Mouse (Mus musculus): ENCODE data around the gene Fmo2. TPM values are rescaled to one million over a fixed set of nuclear protein-coding genes. Genes with fewer than 3 reads are reported as not detected.

Gene Fmo2
- polyA plus RNA-seq, 1 experiment from 2014 or later, result 0.39 TPM

DNA sequence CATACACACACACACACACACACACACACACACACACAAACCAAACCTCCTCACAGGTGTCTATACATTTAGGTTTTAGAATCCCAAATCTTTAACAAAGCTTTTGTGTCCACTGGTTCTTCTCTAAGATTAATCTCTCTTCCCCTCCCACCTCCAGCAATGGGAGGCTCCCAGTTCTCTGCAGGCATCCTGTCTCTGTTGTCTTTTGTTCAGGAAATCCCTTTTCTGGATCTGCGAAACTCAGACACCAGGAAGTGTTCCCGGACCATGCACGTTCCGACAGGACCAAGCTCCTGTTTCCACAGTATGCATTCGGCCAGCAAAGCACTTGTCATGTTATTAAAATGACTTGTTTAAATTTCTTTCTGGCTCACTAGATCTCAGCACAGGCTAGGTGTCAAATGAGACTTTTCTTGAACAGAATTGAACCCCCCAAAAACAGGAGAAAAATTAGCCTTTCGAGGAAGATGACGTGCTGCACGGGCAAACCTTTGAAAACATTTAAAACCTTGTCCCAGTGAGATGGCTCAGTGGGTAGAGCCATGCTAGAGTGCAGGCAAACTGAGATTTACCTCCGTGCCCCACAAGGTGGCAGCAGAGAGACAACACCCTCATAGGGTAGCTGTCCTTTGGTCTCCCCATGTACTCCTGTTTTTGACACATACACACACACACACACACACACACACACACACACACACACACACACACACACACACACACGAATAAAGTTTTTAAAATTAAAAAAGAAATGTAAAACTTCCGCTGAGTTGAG is 18.7 kb downstream of the Fmo2 start:
- 47% methylated on average over 11 of the region's 11 CpGs for WGBS (ENCODE audit: insufficient replicate concordance)

DNA sequence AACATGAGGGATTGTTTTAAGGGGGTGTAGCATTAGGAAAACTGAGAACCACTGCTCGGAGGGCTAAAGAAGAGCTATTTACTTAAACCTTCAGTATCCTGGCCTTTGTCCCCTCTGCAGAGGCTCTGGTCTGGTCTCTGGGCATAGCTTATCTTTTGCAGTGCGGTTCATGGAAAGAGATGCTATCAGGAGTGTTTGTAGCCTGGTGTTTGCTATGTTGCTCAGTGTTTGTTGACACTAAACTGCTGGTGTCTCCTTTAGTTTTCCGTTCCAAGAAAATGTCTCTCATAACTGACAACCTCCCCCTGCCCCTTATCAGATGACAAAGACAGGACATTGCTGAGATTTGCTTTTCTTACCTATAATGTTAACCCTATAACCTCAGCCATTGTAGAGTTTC is 23.4 kb downstream of the Fmo2 start:
- no peaks in the 10 kb centered on the region for H3K4me1 ChIP-seq (ENCODE audit: control insufficient read depth, insufficient read depth, low read length)
- no peaks in the 10 kb centered on the region for H3K36me3 ChIP-seq (ENCODE audit: control insufficient read depth, insufficient read depth, low read length)
- no peaks in the 10 kb centered on the region for H3K9me3 ChIP-seq (replicated peaks; ENCODE audit: control insufficient read depth, low read length)
- H3K4me2 ChIP-seq, result no peak overlapping the region
- no peak for ATAC-seq (replicated peaks; ENCODE audit: insufficient number of reproducible peaks, low FRiP score, low TSS enrichment)
- no peak overlapping the region for H3K4me3 ChIP-seq (ENCODE audit: low read depth, low read length)
- no peak overlapping the region for H3K27ac ChIP-seq (ENCODE audit: low read depth, low read length)
- WGBS (ENCODE audit: insufficient replicate concordance), result 38% methylated on average over 3 of the region's 3 CpGs
- H3K27me3 ChIP-seq (ENCODE audit: control insufficient read depth, insufficient read depth, low read length), result no peaks in the 10 kb centered on the region
- no peak overlapping the region for H3K9ac ChIP-seq (ENCODE audit: low read depth, low read length)

More for the DNA sequence above, 18.7 kb downstream of the Fmo2 start:
- Histone ChIP-seq H3K27me3 (ENCODE audit: control insufficient read depth, insufficient read depth, low read length) (no peaks in the 10 kb centered on the region), H3K4me1 (ENCODE audit: control insufficient read depth, insufficient read depth, low read length) (no peaks in the 10 kb centered on the region), H3K36me3 (ENCODE audit: control insufficient read depth, insufficient read depth, low read length) (no peaks in the 10 kb centered on the region), H3K9ac (ENCODE audit: low read depth, low read length) (no peak overlapping the region), H3K27ac (ENCODE audit: low read depth, low read length) (no peak overlapping the region), H3K9me3 (replicated peaks; ENCODE audit: control insufficient read depth, low read length) (no peaks in the 10 kb centered on the region), H3K4me2 (no peak overlapping the region), H3K4me3 (ENCODE audit: low read depth, low read length) (no peak overlapping the region)
- ATAC-seq (replicated peaks; ENCODE audit: insufficient number of reproducible peaks, low FRiP score, low TSS enrichment), result no peak

- no peak for ATAC-seq (replicated peaks; ENCODE audit: insufficient number of reproducible peaks, low FRiP score, low TSS enrichment)
- 34% methylated on average over 9 of the region's 9 CpGs for WGBS (ENCODE audit: insufficient replicate concordance)
- no peaks in the 10 kb centered on the region for H3K36me3 ChIP-seq (ENCODE audit: control insufficient read depth, insufficient read depth, low read length)
- no peak overlapping the region for H3K4me3 ChIP-seq (ENCODE audit: low read depth, low read length)
- no peaks in the 10 kb centered on the region for H3K27me3 ChIP-seq (ENCODE audit: control insufficient read depth, insufficient read depth, low read length)
- no peaks in the 10 kb centered on the region for H3K4me1 ChIP-seq (ENCODE audit: control insufficient read depth, insufficient read depth, low read length)
- H3K4me2 ChIP-seq, result no peak overlapping the region
- H3K27ac ChIP-seq (ENCODE audit: low read depth, low read length), result no peak overlapping the region
- no peak overlapping the region for H3K9ac ChIP-seq (ENCODE audit: low read depth, low read length)
- H3K9me3 ChIP-seq (replicated peaks; ENCODE audit: control insufficient read depth, low read length), result no peaks in the 10 kb centered on the region
These were observed 26.7 kb downstream of the Fmo2 start for GRCm38 (mm10) chr1:162871701-162872311.

- Histone ChIP-seq H3K4me3 (ENCODE audit: low read depth, low read length) (no peak overlapping the region), H3K36me3 (ENCODE audit: control insufficient read depth, insufficient read depth, low read length) (no peaks in the 10 kb centered on the region), H3K27ac (ENCODE audit: low read depth, low read length) (no peak overlapping the region), H3K9me3 (replicated peaks; ENCODE audit: control insufficient read depth, low read length) (no peaks in the 10 kb centered on the region), H3K27me3 (ENCODE audit: control insufficient read depth, insufficient read depth, low read length) (no peaks in the 10 kb centered on the region), H3K9ac (ENCODE audit: low read depth, low read length) (no peak overlapping the region), H3K4me1 (ENCODE audit: control insufficient read depth, insufficient read depth, low read length) (no peaks in the 10 kb centered on the region), H3K4me2 (no peak overlapping the region)
- ATAC-seq (replicated peaks; ENCODE audit: insufficient number of reproducible peaks, low FRiP score, low TSS enrichment), result no peak
- 72% methylated on average over 7 of the region's 7 CpGs for WGBS (ENCODE audit: insufficient replicate concordance)
These were observed 27.5 kb downstream of the Fmo2 start for GRCm38 (mm10) chr1:162870978-162871377.

DNA sequence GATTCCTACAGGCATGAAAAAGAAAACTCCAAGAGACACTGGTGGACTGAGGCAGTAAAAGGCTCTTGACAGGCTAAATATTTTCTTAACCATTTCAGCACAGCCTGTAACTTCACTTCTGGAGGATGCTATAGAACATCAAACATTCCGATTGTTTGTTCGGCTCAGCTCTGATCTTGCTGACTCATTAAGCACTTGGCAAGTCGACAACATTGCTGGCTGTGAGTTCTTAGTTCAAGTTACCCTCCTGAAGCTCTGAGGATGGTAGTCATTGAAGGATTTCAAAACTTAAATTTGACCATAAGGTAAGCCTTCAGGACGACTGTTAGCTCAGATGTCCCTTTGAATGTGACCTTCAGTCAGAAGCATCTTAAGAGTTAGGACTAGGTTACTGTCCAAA is 31.1 kb downstream of the Fmo2 start:
- H3K4me3 ChIP-seq (ENCODE audit: low read depth, low read length), result no peak overlapping the region
- no peaks in the 10 kb centered on the region for H3K36me3 ChIP-seq (ENCODE audit: control insufficient read depth, insufficient read depth, low read length)
- 71% methylated on average over 4 of the region's 4 CpGs for WGBS (ENCODE audit: insufficient replicate concordance)
- no peaks in the 10 kb centered on the region for H3K4me1 ChIP-seq (ENCODE audit: control insufficient read depth, insufficient read depth, low read length)
- H3K27ac ChIP-seq (ENCODE audit: low read depth, low read length), result no peak overlapping the region
- H3K4me2 ChIP-seq, result no peak overlapping the region
- no peak overlapping the region for H3K9ac ChIP-seq (ENCODE audit: low read depth, low read length)
- ATAC-seq (replicated peaks; ENCODE audit: insufficient number of reproducible peaks, low FRiP score, low TSS enrichment), result no peak
- H3K9me3 ChIP-seq (replicated peaks; ENCODE audit: control insufficient read depth, low read length), result no peaks in the 10 kb centered on the region
- H3K27me3 ChIP-seq (ENCODE audit: control insufficient read depth, insufficient read depth, low read length), result no peaks in the 10 kb centered on the region

GRCm38 (mm10) chr1:162866280-162866681 is 32.2 kb downstream of the Fmo2 start, which contains the start of gene Fmo1:
Fmo1 (minus strand) TSS chr1:162866610.
- 48% methylated on average over 7 of the region's 7 CpGs for WGBS (ENCODE audit: insufficient replicate concordance)
- Histone ChIP-seq H3K27me3 (ENCODE audit: control insufficient read depth, insufficient read depth, low read length) (no peaks in the 10 kb centered on the region), H3K27ac (ENCODE audit: low read depth, low read length) (no peak within 1 kb of the TSS), H3K4me3 (ENCODE audit: low read depth, low read length) (no peak within 1 kb of the TSS), H3K4me2 (no peak within 1 kb of the TSS), H3K36me3 (ENCODE audit: control insufficient read depth, insufficient read depth, low read length) (no peaks in the 10 kb centered on the region), H3K4me1 (ENCODE audit: control insufficient read depth, insufficient read depth, low read length) (no peaks in the 10 kb centered on the region), H3K9ac (ENCODE audit: low read depth, low read length) (no peak within 1 kb of the TSS), H3K9me3 (replicated peaks; ENCODE audit: control insufficient read depth, low read length) (no peaks in the 10 kb centered on the region)
- ATAC-seq (replicated peaks; ENCODE audit: insufficient number of reproducible peaks, low FRiP score, low TSS enrichment), result no peak

DNA sequence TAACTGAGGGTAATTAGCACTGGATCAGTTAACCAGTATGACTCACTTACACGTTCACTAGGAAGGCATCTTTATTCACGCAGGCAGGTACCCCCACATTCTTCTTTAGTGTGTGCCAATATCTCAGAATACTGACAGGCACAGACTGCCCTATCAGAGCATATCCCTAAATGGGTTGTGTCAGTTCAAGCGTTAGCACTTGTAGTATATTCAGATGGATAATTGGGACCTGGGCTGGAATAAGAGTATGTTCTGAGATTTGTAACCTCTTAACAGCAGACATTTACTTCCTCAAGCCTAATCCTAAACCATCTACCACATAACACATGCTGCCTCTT is 33.1 kb downstream of the Fmo2 start:
- 52% methylated on average over 3 of the region's 3 CpGs for WGBS (ENCODE audit: insufficient replicate concordance)
- H3K36me3 ChIP-seq (ENCODE audit: control insufficient read depth, insufficient read depth, low read length), result no peaks in the 10 kb centered on the region
- no peaks in the 10 kb centered on the region for H3K27me3 ChIP-seq (ENCODE audit: control insufficient read depth, insufficient read depth, low read length)
- H3K4me2 ChIP-seq, result no peak overlapping the region
- H3K9ac ChIP-seq (ENCODE audit: low read depth, low read length), result no peak overlapping the region
- no peaks in the 10 kb centered on the region for H3K4me1 ChIP-seq (ENCODE audit: control insufficient read depth, insufficient read depth, low read length)
- H3K27ac ChIP-seq (ENCODE audit: low read depth, low read length), result no peak overlapping the region
- no peaks in the 10 kb centered on the region for H3K9me3 ChIP-seq (replicated peaks; ENCODE audit: control insufficient read depth, low read length)
- H3K4me3 ChIP-seq (ENCODE audit: low read depth, low read length), result no peak overlapping the region
- no peak for ATAC-seq (replicated peaks; ENCODE audit: insufficient number of reproducible peaks, low FRiP score, low TSS enrichment)

GRCm38 (mm10) chr1:162864816-162865492 is 33.6 kb downstream of the Fmo2 start:
- Histone ChIP-seq H3K4me1 (ENCODE audit: control insufficient read depth, insufficient read depth, low read length) (no peaks in the 10 kb centered on the region), H3K4me2 (no peak overlapping the region), H3K27me3 (ENCODE audit: control insufficient read depth, insufficient read depth, low read length) (no peaks in the 10 kb centered on the region), H3K9me3 (replicated peaks; ENCODE audit: control insufficient read depth, low read length) (no peaks in the 10 kb centered on the region), H3K27ac (ENCODE audit: low read depth, low read length) (no peak overlapping the region), H3K36me3 (ENCODE audit: control insufficient read depth, insufficient read depth, low read length) (no peaks in the 10 kb centered on the region), H3K9ac (ENCODE audit: low read depth, low read length) (no peak overlapping the region), H3K4me3 (ENCODE audit: low read depth, low read length) (no peak overlapping the region)
- ATAC-seq (replicated peaks; ENCODE audit: insufficient number of reproducible peaks, low FRiP score, low TSS enrichment), result no peak
- 72% methylated on average over 8 of the region's 8 CpGs for WGBS (ENCODE audit: insufficient replicate concordance)

Measured in heart, embryonic 11.5 days (tissue).